Mouse (Mus musculus) neural tube, embryonic 10.5 days (tissue): ENCODE results near the gene Gm5447.

Experiments
- DNase-seq: peaks from one replicate; pipeline ENCODE4 v3.0.0-alpha.2; 2017; ENCODE audit warnings: low spot score; ENCODE audit errors: extremely low spot score

The Gm5447 gene

GRCm38 (mm10) chr13:30973501-30974246 is at the start of gene Gm5447, which contains the start of gene Exoc2:
TSS of gene Gm5447 (plus strand) at chr13:30974204.
TSS of gene Exoc2 (minus strand) at chr13:30974093.
- peak; percentile 92 for DNase-seq

DNA sequence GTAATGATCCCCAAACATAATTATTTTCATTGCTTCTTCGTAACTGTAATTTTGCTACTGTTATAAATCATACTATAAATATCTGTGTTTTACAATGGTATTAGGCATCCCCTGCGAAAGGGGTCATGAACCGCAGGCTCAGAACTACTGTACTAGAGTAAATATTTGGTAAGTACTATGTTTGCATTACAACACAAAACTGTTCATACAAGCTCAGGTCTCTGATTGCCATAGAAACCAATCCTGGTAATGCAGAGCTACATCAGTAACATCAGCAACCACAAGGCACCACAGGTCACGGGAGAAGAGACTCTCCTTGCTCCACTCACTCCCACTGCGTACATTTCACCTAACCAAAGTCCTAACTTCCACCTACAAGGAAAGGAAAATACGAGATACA is 49.7 kb upstream of the Gm5447 start:
- DNase-seq = no peak

GRCm38 (mm10) chr13:30929119-30929518 is 44.9 kb upstream of the Gm5447 start:
- DNase-seq = no peak

- no peak for DNase-seq
Measured at GRCm38 (mm10) chr13:30931613-30932012, 42.4 kb upstream of the Gm5447 start.

- no peak for DNase-seq
Measured at GRCm38 (mm10) chr13:30932972-30933371, 41.0 kb upstream of the Gm5447 start.

DNA sequence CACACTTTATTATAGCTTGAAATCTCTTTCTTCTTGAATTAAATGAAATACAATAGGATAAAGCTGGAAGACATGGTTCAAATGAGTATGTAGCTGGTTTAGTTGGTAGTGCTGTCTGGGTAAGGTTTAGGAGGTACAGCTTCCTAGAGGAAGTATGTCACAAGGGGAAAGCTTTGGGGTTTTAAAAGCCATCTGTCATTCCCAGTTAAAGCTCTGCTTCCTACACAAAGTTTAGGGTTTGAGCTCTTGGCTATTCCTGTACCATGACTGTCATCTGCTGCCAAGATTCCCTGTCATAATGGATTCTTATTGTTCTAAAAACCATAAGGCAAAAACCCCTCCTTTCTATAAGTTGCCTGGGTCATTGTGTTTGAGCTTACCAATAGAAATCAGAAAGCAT is 28.2 kb upstream of the Gm5447 start:
- DNase-seq = no peak

- DNase-seq = no peak
Measured at GRCm38 (mm10) chr13:30947129-30947528, 26.9 kb upstream of the Gm5447 start.

DNA sequence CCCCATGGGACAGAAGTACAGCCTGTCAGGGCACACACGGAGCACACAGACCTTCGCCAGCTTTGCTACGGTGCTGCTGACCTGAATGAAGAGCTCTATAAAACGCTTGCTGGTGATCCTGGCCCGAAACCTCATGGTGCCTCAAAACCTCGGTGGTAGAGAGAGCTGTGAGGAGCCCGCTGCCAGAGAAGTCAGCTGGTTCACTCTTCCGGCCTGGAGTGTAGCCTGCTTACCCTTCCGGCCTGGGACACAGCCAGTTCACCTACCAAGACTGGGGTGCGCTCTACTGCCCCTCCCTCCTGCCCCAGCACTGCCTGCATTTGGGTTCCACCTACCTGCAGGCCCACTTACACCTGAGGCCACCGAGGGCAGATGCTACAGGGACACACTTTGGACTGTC is 26.5 kb upstream of the Gm5447 start, which contains the start of gene Hus1b:
Hus1b (minus strand) TSS at position 220 of the 400 bp plus-strand sequence.
- no peak for DNase-seq

DNA sequence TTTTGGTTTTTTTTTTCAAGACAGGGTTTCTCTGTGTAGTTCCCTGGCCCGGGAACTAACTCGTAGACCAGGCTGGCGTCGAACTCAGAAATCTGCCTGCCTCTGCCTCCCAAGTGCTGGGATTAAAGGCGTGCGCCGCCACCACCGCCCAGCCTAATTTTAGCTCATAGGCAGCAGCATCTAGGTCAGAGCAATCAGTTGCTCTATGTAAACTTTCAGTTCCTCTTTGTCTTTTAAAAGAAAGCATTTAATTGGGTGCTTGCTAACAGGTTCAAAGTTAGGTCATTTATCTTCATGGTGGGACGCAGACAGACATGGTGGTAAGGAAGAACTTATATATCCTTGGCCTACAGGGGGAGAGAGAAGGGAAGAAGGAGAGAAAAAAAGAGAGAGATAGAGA is 24.8 kb upstream of the Gm5447 start:
- no peak for DNase-seq

GRCm38 (mm10) chr13:30952044-30952443 is 22.0 kb upstream of the Gm5447 start:
- no peak for DNase-seq

DNA sequence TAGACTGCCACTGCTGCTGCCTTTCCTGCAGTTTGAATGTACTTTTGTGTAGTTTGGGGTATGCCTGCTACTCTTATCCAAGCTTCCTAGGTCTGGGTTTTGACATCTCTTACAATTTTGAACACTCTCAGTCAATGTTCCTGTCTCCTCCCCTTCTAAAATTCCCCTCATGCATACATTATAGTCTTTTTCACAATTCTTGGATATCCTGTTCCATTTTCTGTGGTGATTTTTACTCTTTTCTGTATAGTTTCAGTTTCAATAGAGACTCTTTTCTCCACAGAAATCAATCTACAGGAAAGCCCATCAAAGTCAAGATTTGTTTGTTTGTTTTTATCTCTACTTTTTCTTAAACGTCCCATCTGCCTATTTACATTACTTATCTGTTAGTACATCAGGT is 20.4 kb upstream of the Gm5447 start:
- no peak for DNase-seq

DNA sequence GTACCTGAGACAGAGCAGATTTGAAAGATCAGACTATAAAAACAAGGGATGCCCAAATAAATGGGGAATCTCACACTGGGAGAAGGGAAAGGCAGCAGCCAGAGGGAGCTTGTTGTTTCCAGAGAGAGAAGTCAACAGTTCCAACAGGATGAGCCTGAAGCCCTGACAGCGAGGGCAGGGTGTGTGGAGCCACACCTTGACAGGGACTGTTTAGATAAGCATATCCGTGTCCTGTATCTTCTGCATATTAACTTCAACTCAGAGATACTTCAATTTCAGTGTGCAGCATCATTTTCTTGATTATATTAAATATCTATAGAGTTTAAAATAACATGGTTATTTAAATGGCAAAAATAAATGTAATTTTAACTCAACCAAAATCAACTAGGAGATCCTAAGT is 13.3 kb upstream of the Gm5447 start:
- no peak for DNase-seq

DNA sequence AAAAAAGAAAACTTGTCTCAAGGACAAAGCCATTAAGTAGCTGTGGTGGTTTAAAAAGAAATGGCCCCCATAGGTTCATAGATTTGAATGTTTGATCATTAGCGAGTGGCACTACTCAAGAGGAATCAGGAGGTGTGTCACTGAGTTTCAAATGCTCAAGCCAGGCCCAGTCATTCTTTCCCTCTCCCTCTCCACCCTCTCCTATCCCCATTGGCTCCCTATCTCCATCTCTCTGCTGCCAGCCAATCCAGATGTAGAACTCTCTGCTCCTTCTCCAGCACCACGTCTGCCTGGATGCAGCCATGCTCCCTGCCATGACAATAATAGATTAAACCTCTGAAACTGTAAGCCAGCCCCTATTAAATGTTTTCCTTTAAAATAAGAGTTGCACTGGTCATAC is 12.1 kb upstream of the Gm5447 start:
- DNase-seq = no peak

DNA sequence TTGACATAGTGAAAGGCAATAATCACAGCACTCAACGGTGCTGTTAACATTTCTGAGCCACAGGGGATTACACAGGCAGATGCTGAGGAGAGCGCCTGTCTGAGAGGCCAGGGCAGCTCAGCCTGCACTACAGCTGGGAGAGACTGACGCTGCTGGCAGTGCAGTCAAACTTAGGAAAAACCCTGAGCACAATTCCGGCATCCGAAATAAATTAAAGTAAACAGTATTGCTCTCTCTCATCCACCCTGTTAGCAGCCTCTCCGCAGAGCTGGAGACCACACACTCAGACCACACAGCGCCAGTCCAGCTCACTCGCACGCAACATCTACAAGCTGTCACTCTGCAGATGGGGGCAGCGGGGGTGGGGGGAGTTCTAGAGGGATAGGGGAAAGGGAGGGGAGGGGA is 7.5 kb upstream of the Gm5447 start:
- DNase-seq = peak; percentile 45

- no peak for DNase-seq
Measured at GRCm38 (mm10) chr13:30968311-30968710, 5.7 kb upstream of the Gm5447 start.

GRCm38 (mm10) chr13:30971047-30971446 is 3.0 kb upstream of the Gm5447 start:
- DNase-seq = no peak

DNA sequence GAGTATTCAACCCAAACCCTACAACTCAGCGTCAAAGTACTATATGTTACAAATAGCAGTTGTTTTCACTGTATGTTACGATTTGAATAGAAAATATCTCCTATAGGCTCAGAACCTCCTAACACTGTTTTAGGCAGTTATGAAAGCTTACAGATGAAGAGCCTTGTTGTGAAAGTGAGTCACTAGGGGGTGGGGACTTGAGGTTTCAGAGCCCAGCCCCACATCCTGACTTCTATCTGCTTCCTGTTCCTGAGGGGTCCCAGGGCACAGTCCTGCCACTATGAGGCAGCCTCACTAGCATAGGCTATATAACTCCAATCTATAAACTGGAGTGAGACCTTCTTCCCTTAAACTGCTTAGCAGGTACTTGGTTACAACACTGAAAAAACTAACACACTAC is 1.9 kb upstream of the Gm5447 start:
- no peak for DNase-seq

GRCm38 (mm10) chr13:30974247-30974630 is 235 bp downstream of the Gm5447 start:
- DNase-seq = no peak

DNA sequence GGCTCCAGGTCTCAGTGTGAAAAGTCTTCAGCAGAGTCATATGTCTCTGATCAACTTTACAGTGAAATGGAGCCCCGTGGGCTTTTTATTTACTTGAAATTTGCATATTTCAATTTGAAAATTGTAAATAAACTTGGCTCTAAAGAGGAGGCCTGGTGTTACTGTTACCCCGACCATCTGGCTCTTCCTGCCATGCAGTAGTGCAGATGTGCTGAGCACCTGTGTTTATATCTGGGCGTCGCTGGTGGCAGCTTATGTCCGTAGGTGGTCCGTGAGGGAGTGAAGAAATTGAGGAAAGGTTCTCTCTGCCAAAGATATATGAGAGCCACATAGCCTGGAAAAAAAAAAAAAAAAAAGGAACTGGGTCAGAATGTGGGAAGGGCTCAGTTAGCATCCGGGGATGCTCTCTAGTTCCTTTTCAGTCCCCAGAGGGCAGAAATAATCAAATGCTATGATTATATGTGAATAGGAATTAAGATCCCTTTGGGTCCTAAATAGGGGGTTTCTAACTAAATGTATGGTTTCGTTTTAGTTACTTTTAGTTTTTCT is 2.6 kb downstream of the Gm5447 start:
- no peak for DNase-seq

DNA sequence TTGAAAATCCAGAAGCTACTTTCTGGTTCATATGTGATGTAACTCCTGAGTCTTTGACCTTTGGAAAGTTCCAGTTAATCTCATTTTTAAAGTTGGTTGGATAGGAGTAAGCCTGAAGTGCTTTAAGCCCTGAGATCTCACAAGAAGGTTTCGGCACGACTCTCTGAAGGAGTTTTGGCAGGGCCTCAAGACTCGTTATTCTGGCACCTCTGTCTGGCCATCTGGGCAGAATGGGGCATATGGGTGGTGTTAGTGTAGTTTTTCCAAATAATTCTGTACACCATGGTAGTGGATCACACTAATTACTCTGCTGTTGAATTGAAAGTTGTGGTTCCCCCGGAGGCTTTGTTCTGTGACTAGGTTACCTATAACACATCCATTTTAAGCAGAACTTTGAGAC is 4.2 kb downstream of the Gm5447 start:
- no peak for DNase-seq

DNA sequence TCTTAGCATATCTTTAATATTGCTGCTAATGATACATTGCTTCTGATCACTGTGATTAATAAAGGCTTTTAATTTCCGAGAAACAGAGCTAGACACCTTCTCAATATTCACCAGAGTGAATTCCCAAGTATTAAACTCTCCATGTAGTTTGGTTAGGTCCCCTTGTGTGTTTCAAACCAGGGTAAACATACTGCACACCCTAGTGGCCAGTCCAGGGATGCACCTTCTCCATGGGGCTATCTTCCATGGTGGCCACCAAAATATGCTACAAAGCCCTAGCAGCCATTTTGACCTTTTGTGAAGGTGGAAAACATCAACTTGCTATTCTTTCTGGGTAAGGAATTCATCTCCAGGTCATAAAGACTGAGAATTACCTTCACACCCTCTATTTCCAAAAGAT is 7.7 kb downstream of the Gm5447 start:
- DNase-seq = no peak

GRCm38 (mm10) chr13:30985275-30985597 is 11.2 kb downstream of the Gm5447 start:
- no peak for DNase-seq
